Mouse (Mus musculus) intestine, embryonic 15.5 days (tissue): ENCODE measurements around the gene Eif1. TPM values are rescaled to one million over a fixed set of nuclear protein-coding genes. Genes with fewer than 3 reads are reported as not detected.
"Not testable (repeated sequence)": the region's sequence is repeated elsewhere in the genome, so short reads cannot be mapped to it uniquely, and the experiment has no call there.

ENCODE experiments used
- ATAC-seq: fragments of 200-750 bp; cut with Nextera tagmentation; 2 replicates; pipeline ENCODE4 v1.8.0; 2017; ENCODE audit warnings: moderate TSS enrichment, moderate library complexity
- H3K27ac ChIP-seq: fragments of 300-500 bp; sonication (generic); 2 replicates; pipeline ENCODE4 v1.5.1; 2015; ENCODE audit warnings: mild to moderate bottlenecking, inconsistent platforms
- H3K27me3 ChIP-seq: fragments of 300-500 bp; sonication (generic); replicated peaks from 2 replicates; pipeline ENCODE4 v1.6.1; 2015; ENCODE audit warnings: inconsistent platforms
- H3K36me3 ChIP-seq: fragments of 300-500 bp; sonication (generic); 2 replicates; pipeline ENCODE4 v1.6.1; 2015; ENCODE audit warnings: inconsistent platforms
- H3K4me1 ChIP-seq: fragments of 300-500 bp; sonication (generic); replicated peaks from 2 replicates; pipeline ENCODE4 v1.6.1; 2015; ENCODE audit warnings: inconsistent platforms
- H3K4me2 ChIP-seq: fragments of 300-500 bp; sonication (generic); replicated peaks from 2 replicates; pipeline ENCODE4 v1.6.1; 2015; ENCODE audit warnings: mild to moderate bottlenecking, inconsistent platforms
- H3K4me3 ChIP-seq: fragments of 300-500 bp; sonication (generic); replicated peaks from 2 replicates; pipeline ENCODE4 v1.5.1; 2015; ENCODE audit warnings: inconsistent platforms
- H3K9ac ChIP-seq: fragments of 300-500 bp; sonication (generic); 2 replicates; pipeline ENCODE4 v1.6.1; 2015; ENCODE audit warnings: inconsistent platforms
- H3K9me3 ChIP-seq: fragments of 300-500 bp; sonication (generic); 2 replicates; pipeline ENCODE4 v1.6.1; 2016; ENCODE audit warnings: inconsistent platforms
- WGBS: fragments of 180-500 bp; shearing (Covaris S2); methylation state at CpG from one replicate; pipeline ENCODE4 v1.1.7; 2015; 5-methylcytosine and 5-hydroxymethylcytosine counted together
- polyA plus RNA-seq: library from polyadenylated mRNA; unstranded; fragments of >200 nt; fragmentation: Nextera tagmentation; extraction: Ambion mirVana; gene quantifications from 2 replicates; pipeline ENCODE4 v1.2.1, GENCODE M21; 2015

Gene Eif1
- polyA plus RNA-seq, 1 experiment from 2014 or later = 1,952 TPM

- no peak overlapping the region for H3K4me2 ChIP-seq
- 37% methylated on average over 6 of the region's 6 CpGs for WGBS
- no peak overlapping the region for H3K9ac ChIP-seq
Observed at GRCm38 (mm10) chr11:100317826-100318380, 1.8 kb upstream of the Eif1 start.

GRCm38 (mm10) chr11:100318529-100319451 lies 895 bp upstream of the Eif1 start:
- Histone ChIP-seq H3K27me3 (no peaks in the 10 kb centered on the region), H3K36me3 (peaks cover 13% of the 10 kb centered on the region; the same call in 1 of the 2 replicates), H3K9me3 (no peaks in the 10 kb centered on the region), H3K4me2 (peak overlapping the region; percentile 66), H3K9ac (peak overlapping the region; percentile 36; the same call in 1 of the 2 replicates), H3K4me3 (peak overlapping the region; percentile 76), H3K27ac (no peak overlapping the region; the same call in 1 of the 2 replicates), H3K4me1 (peaks cover 4% of the 10 kb centered on the region; the same call in 1 of the 2 replicates)
- ATAC-seq = no peak
- WGBS = 84% methylated on average over 10 of the region's 10 CpGs

More at GRCm38 (mm10) chr11:100317826-100318380, 1.8 kb upstream of the Eif1 start:
- no peaks in the 10 kb centered on the region for H3K27me3 ChIP-seq
- peaks cover 13% of the 10 kb centered on the region; the same call in 1 of the 2 replicates for H3K36me3 ChIP-seq
- no peak for ATAC-seq
- H3K9me3 ChIP-seq = no peaks in the 10 kb centered on the region
- H3K27ac ChIP-seq = no peak overlapping the region
- no peak overlapping the region for H3K4me3 ChIP-seq
- peaks cover 4% of the 10 kb centered on the region; the same call in 1 of the 2 replicates for H3K4me1 ChIP-seq

GRCm38 (mm10) chr11:100320172-100320630 lies 516 bp downstream of the Eif1 start:
- peak; percentile 90 for ATAC-seq
- H3K27me3 ChIP-seq = no peaks in the 10 kb centered on the region
- peak overlapping the region; percentile 99 for H3K27ac ChIP-seq
- H3K36me3 ChIP-seq = peaks cover 13% of the 10 kb centered on the region; the same call in 1 of the 2 replicates
- H3K9me3 ChIP-seq = no peaks in the 10 kb centered on the region
- WGBS = under 1% methylated on average over 40 of the region's 40 CpGs
- H3K9ac ChIP-seq = peak overlapping the region; percentile 93
- H3K4me1 ChIP-seq = peaks cover 4% of the 10 kb centered on the region; the same call in 1 of the 2 replicates
- H3K4me2 ChIP-seq = peak overlapping the region; percentile 65
- peak overlapping the region; percentile 76 for H3K4me3 ChIP-seq

GRCm38 (mm10) chr11:100320701-100321410 lies 1.2 kb downstream of the Eif1 start:
- Histone ChIP-seq H3K4me3 (peak overlapping the region; percentile 76), H3K9ac (peak overlapping the region; percentile 93), H3K4me2 (peak overlapping the region; percentile 65), H3K27ac (peak overlapping the region; percentile 99), H3K36me3 (peaks cover 13% of the 10 kb centered on the region; the same call in 1 of the 2 replicates)
- WGBS = 16% methylated on average over 11 of the region's 11 CpGs
- not testable (repeated sequence) for H3K27me3 ChIP-seq, H3K9me3 ChIP-seq, H3K4me1 ChIP-seq, ATAC-seq

- H3K4me1 ChIP-seq, ATAC-seq, H3K9me3 ChIP-seq, H3K9ac ChIP-seq, H3K27me3 ChIP-seq, H3K4me3 ChIP-seq: not testable (repeated sequence)
- Histone ChIP-seq H3K27ac (peak overlapping the region; percentile 25; the same call in 1 of the 2 replicates), H3K4me2 (peak overlapping the region; percentile 65; the same call in 1 of the 2 replicates), H3K36me3 (peaks cover 13% of the 10 kb centered on the region; the same call in 1 of the 2 replicates)
- 76% methylated on average over 7 of the region's 7 CpGs for WGBS
Observed at GRCm38 (mm10) chr11:100321479-100322305, 2.0 kb downstream of the Eif1 start.

- Histone ChIP-seq H3K4me3 (no peak overlapping the region), H3K27me3 (no peaks in the 10 kb centered on the region)
Observed at GRCm38 (mm10) chr11:100322591-100323258, 3.0 kb downstream of the Eif1 start.

GRCm38 (mm10) chr11:100323578-100323977 lies 3.9 kb downstream of the Eif1 start:
- H3K27ac ChIP-seq = no peak overlapping the region
- H3K36me3 ChIP-seq = peaks cover 13% of the 10 kb centered on the region; the same call in 1 of the 2 replicates
- H3K9me3 ChIP-seq = no peaks in the 10 kb centered on the region
- ATAC-seq = no peak
- WGBS = 25% methylated on average over 3 of the region's 3 CpGs
- peaks cover 4% of the 10 kb centered on the region; the same call in 1 of the 2 replicates for H3K4me1 ChIP-seq
- no peaks in the 10 kb centered on the region for H3K27me3 ChIP-seq
- no peak overlapping the region for H3K9ac ChIP-seq
- H3K4me2 ChIP-seq = no peak overlapping the region
- no peak overlapping the region for H3K4me3 ChIP-seq

More at GRCm38 (mm10) chr11:100322591-100323258, 3.0 kb downstream of the Eif1 start:
- Histone ChIP-seq H3K27ac (peak overlapping the region; percentile 25; the same call in 1 of the 2 replicates), H3K4me1 (peaks cover 4% of the 10 kb centered on the region; the same call in 1 of the 2 replicates), H3K9me3 (no peaks in the 10 kb centered on the region), H3K4me2 (no peak overlapping the region), H3K36me3 (peaks cover 13% of the 10 kb centered on the region; the same call in 1 of the 2 replicates), H3K9ac (no peak overlapping the region)
- 63% methylated on average over 3 of the region's 3 CpGs for WGBS
- ATAC-seq = no peak

- H3K27ac ChIP-seq = no peak overlapping the region
- no peak overlapping the region for H3K4me3 ChIP-seq
- ATAC-seq = no peak
- peaks cover 13% of the 10 kb centered on the region; the same call in 1 of the 2 replicates for H3K36me3 ChIP-seq
- H3K9me3 ChIP-seq = no peaks in the 10 kb centered on the region
- WGBS = 74% methylated on average over 11 of the region's 11 CpGs
- H3K27me3 ChIP-seq = no peaks in the 10 kb centered on the region
- H3K4me2 ChIP-seq = no peak overlapping the region
- H3K4me1 ChIP-seq = peaks cover 4% of the 10 kb centered on the region; the same call in 1 of the 2 replicates
- H3K9ac ChIP-seq = no peak overlapping the region; the same call in 1 of the 2 replicates
Observed at GRCm38 (mm10) chr11:100325062-100325629, 5.5 kb downstream of the Eif1 start.

GRCm38 (mm10) chr11:100327316-100327715 lies 7.6 kb downstream of the Eif1 start:
- peaks cover 2% of the 10 kb centered on the region; the same call in 1 of the 2 replicates for H3K36me3 ChIP-seq
- H3K4me2 ChIP-seq = no peak overlapping the region
- H3K27me3 ChIP-seq = no peaks in the 10 kb centered on the region
- ATAC-seq = no peak
- H3K27ac ChIP-seq = no peak overlapping the region
- no peak overlapping the region for H3K4me3 ChIP-seq
- WGBS = 73% methylated on average over 11 of the region's 11 CpGs
- H3K9ac ChIP-seq = no peak overlapping the region
- no peaks in the 10 kb centered on the region for H3K4me1 ChIP-seq
- H3K9me3 ChIP-seq = no peaks in the 10 kb centered on the region

- no peak overlapping the region for H3K4me3 ChIP-seq
- H3K27me3 ChIP-seq = no peaks in the 10 kb centered on the region
- H3K9me3 ChIP-seq = no peaks in the 10 kb centered on the region
- H3K9ac ChIP-seq = no peak overlapping the region
- no peak for ATAC-seq
- 79% methylated on average over 6 of the region's 6 CpGs for WGBS
- H3K27ac ChIP-seq = no peak overlapping the region
- H3K4me2 ChIP-seq = no peak overlapping the region
- H3K36me3 ChIP-seq = no peaks in the 10 kb centered on the region
- no peaks in the 10 kb centered on the region for H3K4me1 ChIP-seq
Observed at GRCm38 (mm10) chr11:100327761-100328160, 8.1 kb downstream of the Eif1 start.
